10 mouse cellular contexts compared by ENCODE assay signal in genomic region chr11:77892883-77893282, GRCm38 (mm10). TPM values are rescaled to one million over a fixed set of nuclear protein-coding genes. Genes with fewer than 3 reads are reported as not detected.
A peak's percentile ranks its signal among the peaks of the same experiment; 100 is the strongest.
DNase-seq lines count a peak whose midpoint lies in the region; ATAC-seq lines count a peak whose summit lies in the region.
"Had no signal": no experiment of that assay in that cellular context is flagged by ENCODE, and none has a peak within 500 bp of the region (broad histone marks: within the 10 kb centered on the region; RNA-seq: fewer than 3 reads in every experiment).

No protein-coding gene starts in this region.

- peaks cover 9% of the 10 kb centered on the region; the same call in 1 of the 2 replicates for H3K27me3 ChIP-seq in lung, embryonic 15.5 days
- peaks cover 51% of the 10 kb centered on the region for H3K27me3 ChIP-seq in hindbrain, embryonic 10.5 days (ENCODE audit: insufficient read depth, poor library complexity, severe bottlenecking)
- peaks cover 53% of the 10 kb centered on the region for H3K27me3 ChIP-seq in midbrain, embryonic 10.5 days (ENCODE audit: low read depth, poor library complexity, severe bottlenecking)
- 0 out of 2 replicates have a peak, but pooled peaks cover 5% of the 10 kb centered on the region for H3K27me3 ChIP-seq in stomach, embryonic 16.5 days (ENCODE audit: control insufficient read depth, insufficient read depth, low read length)

- H3K9ac ChIP-seq in lung, embryonic 15.5 days = no peak overlapping the region
- no peak overlapping the region for H3K9ac ChIP-seq in stomach, embryonic 16.5 days (ENCODE audit: low read length)

- no peak for DNase-seq in lung, postnatal 4 days
- DNase-seq in hindbrain, embryonic 10.5 days (ENCODE audit: low spot score) = no peak
- DNase-seq in midbrain, embryonic 10.5 days (ENCODE audit: low spot score) = no peak
- DNase-seq in cerebellum, postnatal 25 days = no peak
- DNase-seq in thymus, postnatal 36 days = no peak
- DNase-seq in ovary, postnatal 10 days (ENCODE audit: low spot score) = no peak
- DNase-seq: layer of hippocampus, adult 9-11 months; lung, postnatal 36 days had no signal

- no peak overlapping the region for H3K4me3 ChIP-seq in lung, embryonic 15.5 days
- peak overlapping the region; percentile 38 for H3K4me3 ChIP-seq in hindbrain, embryonic 10.5 days
- peak overlapping the region; percentile 44 for H3K4me3 ChIP-seq in midbrain, embryonic 10.5 days
- H3K4me3 ChIP-seq in stomach, embryonic 16.5 days (replicated peaks; ENCODE audit: low read length) = peak overlapping the region; percentile 21

- peak overlapping the region; percentile 82; the same call in 1 of the 2 replicates for H3K27ac ChIP-seq in lung, embryonic 15.5 days
- peak overlapping the region; percentile 95 for H3K27ac ChIP-seq in hindbrain, embryonic 10.5 days
- H3K27ac ChIP-seq in midbrain, embryonic 10.5 days (replicated peaks) = peak overlapping the region; percentile 94
- peak overlapping the region; percentile 87 for H3K27ac ChIP-seq in stomach, embryonic 16.5 days (ENCODE audit: low read length)

- 21% methylated on average over 5 of the region's 5 CpGs for WGBS in lung, embryonic 15.5 days
- 11% methylated on average over 5 of the region's 5 CpGs for WGBS in hindbrain, embryonic 10.5 days
- WGBS in midbrain, embryonic 10.5 days = 5% methylated on average over 5 of the region's 5 CpGs
- WGBS in stomach, embryonic 16.5 days = 25% methylated on average over 5 of the region's 5 CpGs

- H3K9me3 ChIP-seq in lung, embryonic 15.5 days = no peaks in the 10 kb centered on the region
- H3K9me3 ChIP-seq in hindbrain, embryonic 10.5 days = no peaks in the 10 kb centered on the region
- H3K9me3 ChIP-seq in midbrain, embryonic 10.5 days (replicated peaks) = no peaks in the 10 kb centered on the region
- no peaks in the 10 kb centered on the region for H3K9me3 ChIP-seq in stomach, embryonic 16.5 days (replicated peaks; ENCODE audit: control insufficient read depth, low read length)

- H3K4me2 ChIP-seq in lung, embryonic 15.5 days = no peak overlapping the region
- H3K4me2 ChIP-seq in stomach, embryonic 16.5 days (ENCODE audit: low read depth, low read length) = peak overlapping the region; percentile 18

- peaks cover 38% of the 10 kb centered on the region for H3K4me1 ChIP-seq in lung, embryonic 15.5 days
- H3K4me1 ChIP-seq in hindbrain, embryonic 10.5 days (replicated peaks) = peaks cover 89% of the 10 kb centered on the region
- peaks cover 82% of the 10 kb centered on the region for H3K4me1 ChIP-seq in midbrain, embryonic 10.5 days
- peaks cover 32% of the 10 kb centered on the region for H3K4me1 ChIP-seq in stomach, embryonic 16.5 days (ENCODE audit: control insufficient read depth, insufficient read depth, low read length)

- no peak for ATAC-seq in lung, embryonic 15.5 days (ENCODE audit: borderline replicate concordance, extremely low read depth, low FRiP score, low TSS enrichment)
- ATAC-seq in stomach, embryonic 16.5 days (ENCODE audit: insufficient read depth, low FRiP score) = no peak

- H3K36me3 ChIP-seq in lung, embryonic 15.5 days = no peaks in the 10 kb centered on the region
- H3K36me3 ChIP-seq in hindbrain, embryonic 10.5 days = no peaks in the 10 kb centered on the region
- H3K36me3 ChIP-seq in midbrain, embryonic 10.5 days = no peaks in the 10 kb centered on the region
- H3K36me3 ChIP-seq in stomach, embryonic 16.5 days (ENCODE audit: control insufficient read depth, insufficient read depth, low read length) = no peaks in the 10 kb centered on the region

RNA-seq across cellular contexts. Expression of gene Pipox, which starts 1.0 kb away (rescaled TPM):
- polyA plus RNA-seq in lung, embryonic 15.5 days (2015; fragmentation: Nextera tagmentation; extraction: Ambion mirVana) = 1.2 and 1.6 TPM in 2 replicates
- polyA plus RNA-seq in hindbrain, embryonic 10.5 days (2016; fragmentation: Nextera tagmentation; extraction: Ambion mirVana) = 7.3 and 13.1 TPM in 2 replicates
- polyA plus RNA-seq in midbrain, embryonic 10.5 days (2016; fragmentation: Nextera tagmentation; extraction: Ambion mirVana) = 9.0 and 16.5 TPM in 2 replicates
- 20.8 and 23.5 TPM in 2 replicates for polyA plus RNA-seq in stomach, embryonic 16.5 days (2015; fragmentation: Nextera tagmentation; extraction: Ambion mirVana)

RNA-seq across cellular contexts. Expression of gene Sez6, which starts 37.7 kb away (rescaled TPM):
- polyA plus RNA-seq in lung, embryonic 15.5 days (2015; fragmentation: Nextera tagmentation; extraction: Ambion mirVana) = 0.23 and 0.51 TPM in 2 replicates
- 8.8 and 19.3 TPM in 2 replicates for polyA plus RNA-seq in hindbrain, embryonic 10.5 days (2016; fragmentation: Nextera tagmentation; extraction: Ambion mirVana)
- 3.5 and 7.1 TPM in 2 replicates for polyA plus RNA-seq in midbrain, embryonic 10.5 days (2016; fragmentation: Nextera tagmentation; extraction: Ambion mirVana)
- 2.0 and 2.3 TPM in 2 replicates for polyA plus RNA-seq in stomach, embryonic 16.5 days (2015; fragmentation: Nextera tagmentation; extraction: Ambion mirVana)
